Mouse (Mus musculus) yolk sac, embryonic 10.5 days (tissue): ENCODE measurements around the gene Tll1.
"Not testable (repeated sequence)": the region's sequence is repeated elsewhere in the genome, so short reads cannot be mapped to it uniquely, and the experiment has no call there.

Source experiments
- DNase-seq: peaks from one replicate; pipeline ENCODE4 v3.0.0-alpha.2; 2017; ENCODE audit warnings: low spot score

Tll1 gene

GRCm38 (mm10) chr8:64057571-64057970, 148.5 kb downstream of the Tll1 start:
- no peak for DNase-seq

GRCm38 (mm10) chr8:64048556-64048955, 157.5 kb downstream of the Tll1 start:
- no peak for DNase-seq

GRCm38 (mm10) chr8:64047963-64048505, 158.0 kb downstream of the Tll1 start:
- DNase-seq = no peak

GRCm38 (mm10) chr8:64041303-64041884, 164.7 kb downstream of the Tll1 start:
- no peak for DNase-seq

- DNase-seq = no peak
These were observed 175.2 kb downstream of the Tll1 start for GRCm38 (mm10) chr8:64030672-64031385.

- DNase-seq = no peak
These were observed 176.0 kb downstream of the Tll1 start for GRCm38 (mm10) chr8:64030081-64030480.

- no peak for DNase-seq
These were observed 176.5 kb downstream of the Tll1 start for GRCm38 (mm10) chr8:64029525-64029924.

GRCm38 (mm10) chr8:64024359-64024758, 181.7 kb downstream of the Tll1 start:
- no peak for DNase-seq

GRCm38 (mm10) chr8:64023579-64023978, 182.5 kb downstream of the Tll1 start:
- DNase-seq = no peak

GRCm38 (mm10) chr8:64023027-64023426, 183.0 kb downstream of the Tll1 start:
- no peak for DNase-seq

GRCm38 (mm10) chr8:63970612-63971391, 235.3 kb downstream of the Tll1 start:
- not testable (repeated sequence) for DNase-seq
